Mouse (Mus musculus) right cerebral cortex, postnatal 36 days (tissue): ENCODE results near the gene Pvr.

Experiments
- DNase-seq, 2 experiments: peaks; one replicate each; pipeline ENCODE4 v3.0.0; 2022; ENCODE audit warnings: low spot score in 2 of 2, mixed read lengths in 1 of 2

Pvr gene

DNA sequence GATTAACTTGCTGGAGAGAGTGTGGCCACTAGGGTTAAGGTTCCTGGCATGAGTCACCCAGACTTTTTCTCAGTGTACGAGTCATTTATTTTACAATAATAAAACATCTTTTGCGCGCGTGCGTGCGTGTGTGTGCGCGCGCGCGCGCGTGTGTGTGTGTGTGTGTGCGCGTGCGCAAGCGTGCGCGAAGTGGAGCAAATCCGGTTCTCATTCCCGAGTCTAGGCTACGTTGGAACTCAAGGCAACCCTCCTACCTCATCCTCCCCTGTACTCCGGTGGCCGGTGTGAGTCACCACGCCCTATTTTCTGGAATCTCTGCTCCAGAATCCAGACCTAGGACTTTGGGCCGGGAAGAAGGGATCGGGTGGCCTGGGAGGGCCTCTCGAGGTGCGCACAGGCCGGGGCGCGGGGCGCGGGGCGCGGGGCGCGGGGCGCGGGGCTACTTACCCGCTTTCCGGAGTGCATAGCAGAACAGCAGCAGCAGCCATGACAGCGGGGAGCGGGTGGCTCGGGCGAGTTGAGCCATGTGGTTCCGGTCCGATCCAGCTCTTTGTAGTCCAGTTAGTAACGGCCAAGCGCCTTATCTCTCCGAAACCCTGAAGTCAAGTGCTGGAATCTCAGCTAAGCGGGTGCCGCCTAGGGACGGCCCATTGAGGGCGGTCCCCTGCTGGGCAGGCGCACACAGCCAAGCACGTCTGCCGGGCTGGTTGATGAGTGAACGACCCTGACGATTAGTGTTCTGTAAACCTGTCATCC is at the start of gene Pvr:
Gene Pvr (minus strand): TSS at position 655 of the 756 bp plus-strand sequence.
- peak; percentile 71 to 77 for DNase-seq

GRCm38 (mm10) chr7:19970196-19970595 is 49.2 kb upstream of the Pvr start:
- no peak for DNase-seq

- DNase-seq = no peak
Observed at GRCm38 (mm10) chr7:19969541-19970090, 48.7 kb upstream of the Pvr start.

- no peak for DNase-seq
Observed at GRCm38 (mm10) chr7:19969106-19969505, 48.1 kb upstream of the Pvr start.

GRCm38 (mm10) chr7:19964985-19965579 is 44.1 kb upstream of the Pvr start, which contains the start of gene Ceacam20:
Gene Ceacam20 (plus strand): TSS chr7:19965412.
- no peak for DNase-seq

DNA sequence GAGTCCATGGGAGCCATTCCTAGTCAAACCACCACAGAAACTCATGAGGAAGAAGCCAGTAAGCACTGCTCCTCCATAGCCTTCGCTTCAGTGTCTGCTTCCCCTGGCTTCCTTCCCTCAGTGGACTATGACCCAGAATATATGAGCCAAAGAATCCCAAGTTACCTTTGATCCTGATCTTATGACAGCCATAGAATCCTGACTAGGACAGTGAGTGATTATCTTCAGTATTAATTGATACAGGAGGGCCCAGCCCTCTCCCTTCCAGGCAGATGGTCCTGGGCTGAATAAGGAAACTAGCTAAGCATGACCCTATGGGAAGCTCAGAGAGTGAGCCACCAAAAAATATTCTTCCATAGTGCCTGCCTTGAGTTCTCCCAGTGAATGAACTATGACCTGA is 41.5 kb upstream of the Pvr start:
- DNase-seq = no peak

GRCm38 (mm10) chr7:19956341-19956781 is 35.4 kb upstream of the Pvr start:
- peak; percentile 80 to 85 for DNase-seq

DNA sequence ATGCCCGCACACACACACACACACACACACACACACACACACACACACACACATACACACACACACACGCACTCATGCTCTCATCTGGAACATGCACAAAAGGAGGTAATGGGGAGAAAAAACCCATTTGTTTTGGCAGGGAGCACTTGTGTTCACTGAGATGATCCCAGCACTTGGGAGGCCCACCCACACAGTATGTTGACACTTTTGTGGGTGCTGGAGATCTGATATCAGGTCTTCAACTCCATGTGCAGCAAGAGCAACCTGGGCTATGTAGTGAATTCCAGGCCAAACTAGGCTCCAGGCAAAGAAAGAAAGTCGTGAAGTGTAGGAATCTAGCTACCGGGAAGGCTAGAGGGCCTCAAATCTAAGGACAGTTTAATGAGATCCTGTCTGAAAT is 34.9 kb upstream of the Pvr start:
- no peak for DNase-seq

DNA sequence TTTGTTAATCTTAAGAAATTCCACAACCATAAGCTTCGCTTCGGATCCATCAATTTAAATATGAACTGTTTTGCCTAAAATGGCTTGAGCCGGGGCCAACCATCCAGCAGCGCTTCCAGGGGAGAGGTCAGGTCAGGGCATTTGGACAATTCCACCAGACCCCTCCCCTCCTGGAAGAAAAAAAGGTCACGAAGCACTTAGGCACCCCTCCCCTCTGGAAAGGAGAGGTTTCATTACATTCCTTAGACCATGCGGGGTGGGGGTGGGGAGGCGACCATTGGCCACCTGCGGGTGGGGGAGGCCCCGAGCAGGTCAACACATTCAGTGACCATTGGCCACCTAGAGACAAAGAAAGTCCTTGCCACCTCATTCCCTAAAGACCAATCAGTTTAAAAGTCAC is 32.1 kb upstream of the Pvr start:
- DNase-seq = no peak

DNA sequence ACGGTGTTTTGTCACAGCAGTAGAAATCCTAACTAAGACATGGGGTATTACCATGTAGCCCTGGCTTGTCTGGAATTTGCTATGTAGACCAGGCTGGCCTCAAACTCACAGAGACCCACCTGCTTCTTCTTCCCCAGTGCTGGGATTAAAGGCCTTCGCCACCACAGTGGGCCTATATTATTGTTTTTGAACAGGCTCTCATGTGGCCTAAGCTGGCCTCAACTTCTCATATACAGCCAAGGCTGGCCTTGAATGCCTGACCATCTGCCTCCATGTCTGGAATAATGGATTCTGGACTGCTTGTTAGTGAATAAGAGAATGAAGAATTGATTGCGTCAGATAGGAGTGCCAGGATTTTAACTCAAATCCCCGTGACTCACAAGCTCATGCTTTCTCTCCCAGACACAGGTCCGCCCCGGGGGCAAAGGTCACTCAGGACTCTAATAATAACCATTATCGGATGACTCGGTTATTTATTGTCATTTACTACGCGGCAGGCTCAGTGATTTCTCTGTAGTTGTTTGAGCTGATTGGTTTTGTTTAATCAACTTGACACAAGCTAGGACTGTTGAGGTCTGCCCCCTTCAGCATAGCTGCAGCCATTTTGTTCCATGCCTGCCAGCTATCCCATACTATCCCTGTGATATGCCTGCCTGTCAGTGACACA is 31.5 kb upstream of the Pvr start:
- DNase-seq = no peak

- no peak for DNase-seq
Observed at GRCm38 (mm10) chr7:19950589-19950988, 29.6 kb upstream of the Pvr start, which contains the start of gene Igsf23. Gene Igsf23 (minus strand): TSS chr7:19950756.

DNA sequence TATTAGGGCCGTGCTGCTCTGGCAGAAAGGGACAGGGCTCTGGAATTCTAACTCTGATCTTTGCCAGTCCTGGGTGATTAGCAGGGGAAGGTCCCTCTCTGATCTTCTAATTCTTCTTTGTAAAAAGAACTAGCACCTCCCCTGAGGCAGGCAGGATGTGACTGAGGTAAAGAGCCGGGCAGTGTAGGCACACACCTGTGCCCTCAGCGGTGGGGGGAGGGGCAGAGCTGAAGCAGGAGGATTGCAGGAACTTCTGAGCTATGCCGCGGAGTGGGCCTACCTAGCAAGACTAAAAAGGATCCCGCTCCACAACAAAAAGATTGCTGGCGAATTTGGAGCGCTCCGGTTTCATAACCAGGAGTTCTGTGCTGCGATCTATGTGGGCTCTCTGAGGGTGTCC is 29.0 kb upstream of the Pvr start:
- no peak for DNase-seq

DNA sequence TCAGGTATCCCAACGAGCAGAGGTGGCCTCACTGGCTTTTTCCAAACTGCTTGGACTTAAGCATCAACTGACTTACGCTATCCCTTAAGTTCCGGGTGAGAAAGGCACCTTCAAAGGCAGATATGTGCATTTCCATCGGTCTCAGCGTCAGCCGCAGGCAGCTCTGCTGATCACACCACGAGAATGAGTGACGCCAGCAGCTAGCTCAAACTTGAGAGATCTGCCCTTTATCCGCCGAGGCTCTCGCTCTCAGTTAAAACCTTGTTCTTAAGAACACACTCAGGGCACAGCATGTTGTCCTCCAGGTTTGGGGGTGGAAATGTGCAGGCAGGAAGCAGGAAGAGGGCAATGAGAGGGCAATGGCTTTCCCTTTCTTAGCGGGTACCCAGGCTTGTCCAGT is 28.0 kb upstream of the Pvr start:
- no peak for DNase-seq

- DNase-seq = no peak
Observed at GRCm38 (mm10) chr7:19945821-19946515, 25.0 kb upstream of the Pvr start.

DNA sequence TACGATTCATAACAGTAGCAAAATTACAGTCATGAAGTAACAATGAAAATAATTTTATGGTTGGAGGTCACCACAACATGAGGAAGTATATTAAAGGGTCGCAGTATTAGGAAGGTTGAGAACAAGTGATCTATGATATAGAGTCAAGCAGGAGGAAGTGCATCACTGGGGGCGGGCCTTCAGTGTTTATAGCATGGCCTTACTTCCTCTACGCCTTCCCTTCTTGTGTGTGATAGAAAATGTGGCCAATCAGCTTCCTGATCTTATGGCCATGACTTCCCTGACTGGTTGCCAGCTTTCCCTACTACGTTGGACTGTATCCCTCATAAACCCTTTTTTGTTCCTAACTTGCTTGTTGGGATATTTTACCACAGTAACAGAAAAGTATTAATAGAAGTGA is 24.2 kb upstream of the Pvr start:
- no peak for DNase-seq

GRCm38 (mm10) chr7:19944709-19945108 is 23.7 kb upstream of the Pvr start:
- DNase-seq = no peak

DNA sequence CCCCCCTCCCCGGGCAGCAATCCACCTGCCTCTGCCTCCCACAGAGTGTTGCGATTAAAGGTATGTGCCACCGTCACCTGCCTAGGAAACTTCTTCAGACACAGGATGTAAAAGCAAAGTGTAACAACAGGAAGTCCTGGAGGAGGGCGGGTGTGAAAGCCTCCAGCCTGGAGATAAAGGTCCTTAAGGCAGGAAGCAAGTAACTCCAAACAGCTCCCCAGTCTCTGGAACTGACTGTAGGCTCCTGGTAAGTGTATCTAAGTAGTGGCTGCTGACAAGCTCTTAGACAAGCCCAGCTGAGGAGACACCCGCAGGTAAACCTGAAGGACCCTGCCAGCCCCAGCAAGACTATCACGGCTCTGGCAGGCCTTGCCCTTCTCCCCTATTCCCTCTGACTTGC is 19.3 kb upstream of the Pvr start:
- no peak for DNase-seq

DNA sequence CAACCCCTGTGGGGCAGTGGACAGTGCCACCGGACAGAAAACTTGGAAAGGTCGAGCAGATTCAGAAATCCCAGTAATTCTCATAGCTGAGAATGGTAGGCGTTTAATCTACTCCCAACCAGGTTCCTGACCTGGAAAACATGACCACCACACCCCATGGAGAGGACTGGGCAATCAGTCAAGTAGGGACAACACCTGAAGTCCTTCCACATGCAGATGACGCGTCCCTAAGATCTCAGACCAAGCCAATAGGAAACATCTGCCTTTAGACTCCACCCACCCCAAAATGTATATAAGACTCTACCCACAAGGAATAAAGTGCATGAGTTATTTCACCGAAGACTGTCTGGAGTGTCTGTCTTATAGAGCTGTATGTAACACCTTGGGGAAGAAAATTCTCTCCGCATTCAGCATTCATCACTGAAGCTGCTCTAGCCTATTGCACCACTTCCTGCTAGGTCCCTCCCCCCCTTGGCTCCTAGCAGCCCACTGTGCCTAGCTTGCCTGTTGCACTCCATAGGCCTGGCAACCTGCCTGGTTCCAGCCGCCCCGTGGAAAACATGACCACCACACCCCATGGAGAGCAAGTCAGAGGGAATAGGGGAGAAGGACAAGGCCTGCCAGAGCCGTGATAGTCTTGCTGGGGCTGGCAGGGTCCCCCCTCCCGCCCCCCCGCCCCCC is 18.7 kb upstream of the Pvr start:
- peak in 1 of 2 experiments; percentile 43 for DNase-seq

- no peak for DNase-seq
Observed at GRCm38 (mm10) chr7:19937229-19937821, 16.4 kb upstream of the Pvr start.

DNA sequence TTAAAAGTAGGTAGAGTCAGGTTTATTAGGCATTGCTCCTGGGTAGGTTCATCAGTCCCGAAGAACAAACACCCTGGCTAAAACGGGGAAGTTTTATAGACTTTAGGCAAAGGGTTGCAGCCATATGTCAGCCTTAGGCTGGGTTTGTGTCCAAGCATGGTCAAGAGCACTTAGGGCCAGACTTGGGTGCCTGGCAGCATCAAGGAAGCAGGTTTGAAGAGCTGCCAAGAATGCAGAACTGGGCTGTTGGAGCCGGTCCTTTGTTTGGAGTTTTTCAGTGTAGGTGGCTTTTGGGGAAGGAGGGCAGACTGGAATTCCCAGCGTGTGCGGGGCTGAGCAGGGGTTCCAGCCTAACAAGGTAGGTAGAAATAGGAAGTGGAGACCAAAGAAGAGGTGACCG is 15.0 kb upstream of the Pvr start:
- no peak for DNase-seq
